Mouse (Mus musculus) cerebellum, adult 8-10 months (tissue): ENCODE results near the gene Psmb9.
A peak's percentile ranks its signal among the peaks of the same experiment; 100 is the strongest.

ENCODE experiments used
- DNase-seq: peaks from one replicate; pipeline ENCODE4 v3.0.0; 2022

The Psmb9 gene

GRCm38 (mm10) chr17:34205021-34205745, 17.6 kb upstream of the Psmb9 start:
- DNase-seq, result no peak

GRCm38 (mm10) chr17:34204303-34205010, 16.9 kb upstream of the Psmb9 start:
- DNase-seq, result peak; percentile 84

- no peak for DNase-seq
Measured at GRCm38 (mm10) chr17:34203444-34203843, 15.9 kb upstream of the Psmb9 start, which contains the start of gene Tap2. Gene Tap2, plus strand, starts transcription at chr17:34203527.

GRCm38 (mm10) chr17:34202760-34203442, 15.3 kb upstream of the Psmb9 start:
- DNase-seq, result no peak

GRCm38 (mm10) chr17:34201506-34202055, 14.0 kb upstream of the Psmb9 start:
- no peak for DNase-seq

- no peak for DNase-seq
Measured at GRCm38 (mm10) chr17:34200772-34201505, 13.4 kb upstream of the Psmb9 start.

GRCm38 (mm10) chr17:34200047-34200446, 12.5 kb upstream of the Psmb9 start:
- no peak for DNase-seq

GRCm38 (mm10) chr17:34199050-34199619, 11.6 kb upstream of the Psmb9 start:
- DNase-seq, result no peak

- no peak for DNase-seq
Measured at GRCm38 (mm10) chr17:34198521-34198912, 11.0 kb upstream of the Psmb9 start.

GRCm38 (mm10) chr17:34197904-34198520, 10.4 kb upstream of the Psmb9 start:
- DNase-seq, result no peak

- DNase-seq, result peak; percentile 69
Measured at GRCm38 (mm10) chr17:34196941-34197894, 9.7 kb upstream of the Psmb9 start, which contains the start of gene Psmb8. Gene Psmb8, plus strand, starts transcription at chr17:34197721.

- no peak for DNase-seq
Measured at GRCm38 (mm10) chr17:34196491-34196890, 8.9 kb upstream of the Psmb9 start.

- DNase-seq, result no peak
Measured at GRCm38 (mm10) chr17:34194723-34195122, 7.2 kb upstream of the Psmb9 start.

- DNase-seq, result no peak
Measured at GRCm38 (mm10) chr17:34193468-34193867, 5.9 kb upstream of the Psmb9 start.

- DNase-seq, result no peak
Measured at GRCm38 (mm10) chr17:34192852-34193251, 5.3 kb upstream of the Psmb9 start.

- DNase-seq, result no peak
Measured at GRCm38 (mm10) chr17:34188986-34189385, 1.4 kb upstream of the Psmb9 start.

GRCm38 (mm10) chr17:34188010-34188409, 446 bp upstream of the Psmb9 start:
- DNase-seq, result no peak

- no peak for DNase-seq
Measured at GRCm38 (mm10) chr17:34186885-34187260, 691 bp downstream of the Psmb9 start.

- DNase-seq, result no peak
Measured at GRCm38 (mm10) chr17:34185526-34185925, 2.0 kb downstream of the Psmb9 start.

GRCm38 (mm10) chr17:34183564-34184219, 3.9 kb downstream of the Psmb9 start:
- DNase-seq, result no peak
